Mouse (Mus musculus) heart, embryonic 11.5 days (tissue): ENCODE data around the gene Nsd2. TPM values are rescaled to one million over a fixed set of nuclear protein-coding genes. Genes with fewer than 3 reads are reported as not detected.

Experiments
- ATAC-seq: fragments of 200-750 bp; cut with Nextera tagmentation; replicated peaks from 2 replicates; pipeline ENCODE4 v1.8.0; 2017; ENCODE audit warnings: moderate library complexity; ENCODE audit not compliant: insufficient number of reproducible peaks, low FRiP score, low TSS enrichment
- H3K27ac ChIP-seq: fragments of 300-500 bp; sonication (generic); 2 replicates; pipeline ENCODE4 v1.5.1; 2014; ENCODE audit warnings: mild to moderate bottlenecking, low read depth, low read length
- H3K27me3 ChIP-seq: fragments of 300-500 bp; sonication (generic); 2 replicates; pipeline ENCODE4 v1.6.1; 2014; ENCODE audit warnings: mild to moderate bottlenecking, low read length, mixed read lengths; ENCODE audit not compliant: control insufficient read depth, insufficient read depth
- H3K36me3 ChIP-seq: fragments of 300-500 bp; sonication (generic); 2 replicates; pipeline ENCODE4 v1.6.1; 2014; ENCODE audit warnings: mild to moderate bottlenecking, low read length, moderate library complexity, mixed read lengths; ENCODE audit not compliant: control insufficient read depth, insufficient read depth
- H3K4me1 ChIP-seq: fragments of 300-500 bp; sonication (generic); 2 replicates; pipeline ENCODE4 v1.6.1; 2014; ENCODE audit warnings: low read length; ENCODE audit not compliant: control insufficient read depth, insufficient read depth
- H3K4me2 ChIP-seq: fragments of 300-500 bp; sonication (generic); 2 replicates; pipeline ENCODE4 v1.6.1; 2014; ENCODE audit warnings: mild to moderate bottlenecking, moderate library complexity
- H3K4me3 ChIP-seq: fragments of 300-500 bp; sonication (generic); 2 replicates; pipeline ENCODE4 v1.5.1; 2014; ENCODE audit warnings: low read depth, low read length
- H3K9ac ChIP-seq: fragments of 300-500 bp; sonication (generic); 2 replicates; pipeline ENCODE4 v1.6.1; 2014; ENCODE audit warnings: mild to moderate bottlenecking, low read depth, low read length, moderate library complexity
- H3K9me3 ChIP-seq: fragments of 300-500 bp; sonication (generic); replicated peaks from 2 replicates; pipeline ENCODE4 v1.6.1; 2016; ENCODE audit warnings: low read length; ENCODE audit not compliant: control insufficient read depth
- WGBS: fragments of 180-500 bp; shearing (Covaris S2); extraction: QIAGEN DNeasy Blood & Tissue Kit; methylation state at CpG from one replicate; pipeline ENCODE4 v1.1.7; 2014; ENCODE audit not compliant: insufficient replicate concordance; 5-methylcytosine and 5-hydroxymethylcytosine counted together
- polyA plus RNA-seq: library from polyadenylated mRNA; unstranded; fragments of >200 nt; fragmentation: Nextera tagmentation; extraction: Ambion mirVana; gene quantifications from 2 replicates; pipeline ENCODE4 v1.2.1, GENCODE M21; 2014

The Nsd2 gene
- polyA plus RNA-seq, 1 experiment from 2014 or later: 46.8 TPM

DNA sequence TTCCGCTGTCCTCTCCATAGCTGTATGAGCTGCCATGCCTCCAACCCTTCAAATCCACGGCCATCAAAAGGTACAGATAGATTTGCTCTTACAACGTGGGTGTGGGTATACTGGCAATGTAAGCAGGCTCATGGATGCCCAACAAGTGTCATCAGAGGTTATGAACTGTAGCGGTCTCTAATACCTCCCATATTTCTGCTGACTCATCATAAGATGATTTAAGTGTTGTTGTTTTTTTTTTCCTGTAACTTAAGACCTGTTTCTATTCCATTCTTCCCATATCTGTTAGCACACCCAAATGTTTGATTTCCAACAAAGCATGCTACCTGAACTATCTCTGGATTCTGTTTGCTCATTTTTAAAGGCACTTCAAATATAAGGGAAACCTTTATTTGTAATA lies 60.6 kb downstream of the Nsd2 start:
- no peaks in the 10 kb centered on the region for H3K9me3 ChIP-seq
- H3K4me3 ChIP-seq: no peak overlapping the region
- peaks cover 55% of the 10 kb centered on the region for H3K36me3 ChIP-seq
- H3K4me1 ChIP-seq: no peaks in the 10 kb centered on the region
- no peak overlapping the region for H3K9ac ChIP-seq
- WGBS: 96% methylated on average over 4 of the region's 4 CpGs
- H3K4me2 ChIP-seq: no peak overlapping the region
- no peak overlapping the region for H3K27ac ChIP-seq
- no peaks in the 10 kb centered on the region for H3K27me3 ChIP-seq
- no peak for ATAC-seq

- H3K4me1 ChIP-seq: no peaks in the 10 kb centered on the region
- 91% methylated on average over 6 of the region's 6 CpGs for WGBS
- no peak overlapping the region for H3K27ac ChIP-seq
- H3K4me2 ChIP-seq: no peak overlapping the region
- H3K9me3 ChIP-seq: no peaks in the 10 kb centered on the region
- H3K9ac ChIP-seq: no peak overlapping the region
- ATAC-seq: no peak
- peaks cover 63% of the 10 kb centered on the region for H3K36me3 ChIP-seq
- H3K27me3 ChIP-seq: no peaks in the 10 kb centered on the region
- H3K4me3 ChIP-seq: no peak overlapping the region
These were observed 72.9 kb downstream of the Nsd2 start for GRCm38 (mm10) chr5:33893406-33893805.

DNA sequence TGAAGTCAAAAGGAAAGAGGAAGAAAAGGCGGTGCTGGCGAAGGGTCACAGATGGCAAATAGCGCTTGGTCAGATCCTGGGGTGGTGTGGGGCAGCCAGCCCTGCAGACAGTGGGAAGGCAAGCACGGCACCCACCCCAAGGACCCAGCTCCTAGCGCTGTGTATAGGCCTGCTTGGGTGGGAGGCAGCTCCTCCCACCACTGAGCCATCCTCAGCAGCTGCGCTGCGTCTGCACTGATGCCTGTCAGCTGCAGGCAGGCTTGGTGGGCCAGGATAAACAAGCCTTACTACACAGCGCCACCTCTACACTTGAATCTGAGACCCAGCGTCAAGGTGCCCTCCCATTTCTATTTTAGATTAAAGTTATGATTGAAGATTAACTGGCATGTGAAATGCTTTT lies 74.6 kb downstream of the Nsd2 start:
- Histone ChIP-seq H3K27me3 (no peaks in the 10 kb centered on the region), H3K4me2 (no peak overlapping the region), H3K36me3 (peaks cover 62% of the 10 kb centered on the region), H3K4me1 (no peaks in the 10 kb centered on the region), H3K9ac (no peak overlapping the region), H3K27ac (no peak overlapping the region), H3K9me3 (no peaks in the 10 kb centered on the region), H3K4me3 (no peak overlapping the region)
- WGBS: 85% methylated on average over 9 of the region's 9 CpGs
- ATAC-seq: no peak

- H3K9ac ChIP-seq: no peak overlapping the region
- no peak overlapping the region for H3K27ac ChIP-seq
- no peaks in the 10 kb centered on the region for H3K4me1 ChIP-seq
- ATAC-seq: no peak
- H3K36me3 ChIP-seq: peaks cover 62% of the 10 kb centered on the region
- H3K4me3 ChIP-seq: no peak overlapping the region
- WGBS: 91% methylated on average over 2 of the region's 2 CpGs
- H3K9me3 ChIP-seq: no peaks in the 10 kb centered on the region
- no peak overlapping the region for H3K4me2 ChIP-seq
- H3K27me3 ChIP-seq: no peaks in the 10 kb centered on the region
These were observed 76.6 kb downstream of the Nsd2 start for GRCm38 (mm10) chr5:33897158-33897557.

DNA sequence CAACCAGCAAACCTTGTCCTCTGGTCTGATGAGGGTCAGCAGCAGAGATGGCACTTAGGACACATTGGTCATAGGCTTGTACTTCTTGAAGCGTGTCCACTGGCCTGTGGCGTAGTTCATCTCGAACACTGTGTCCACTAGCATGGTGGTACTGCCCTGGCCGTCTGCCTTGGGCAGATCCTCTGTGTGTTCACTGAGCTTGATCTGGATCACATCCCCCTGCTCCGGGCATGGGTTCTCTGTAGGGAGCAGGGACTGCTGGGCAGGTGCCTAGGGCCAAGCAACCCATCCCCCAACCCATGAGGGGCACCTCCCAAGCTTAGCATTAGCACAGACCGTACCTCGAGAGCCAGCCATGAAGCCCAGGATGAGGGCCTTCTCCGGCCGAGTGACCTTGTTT lies 78.1 kb downstream of the Nsd2 start:
- no peak overlapping the region for H3K27ac ChIP-seq
- H3K36me3 ChIP-seq: peaks cover 56% of the 10 kb centered on the region
- H3K9me3 ChIP-seq: no peaks in the 10 kb centered on the region
- H3K9ac ChIP-seq: no peak overlapping the region
- 94% methylated on average over 9 of the region's 9 CpGs for WGBS
- ATAC-seq: no peak
- H3K27me3 ChIP-seq: no peaks in the 10 kb centered on the region
- H3K4me3 ChIP-seq: no peak overlapping the region
- H3K4me2 ChIP-seq: no peak overlapping the region
- no peaks in the 10 kb centered on the region for H3K4me1 ChIP-seq

GRCm38 (mm10) chr5:33899245-33899644 lies 78.7 kb downstream of the Nsd2 start:
- H3K4me3 ChIP-seq: no peak overlapping the region
- no peak overlapping the region for H3K27ac ChIP-seq
- 88% methylated on average over 3 of the region's 3 CpGs for WGBS
- no peaks in the 10 kb centered on the region for H3K4me1 ChIP-seq
- H3K4me2 ChIP-seq: no peak overlapping the region
- H3K9ac ChIP-seq: no peak overlapping the region
- ATAC-seq: no peak
- no peaks in the 10 kb centered on the region for H3K27me3 ChIP-seq
- no peaks in the 10 kb centered on the region for H3K9me3 ChIP-seq
- peaks cover 50% of the 10 kb centered on the region for H3K36me3 ChIP-seq

DNA sequence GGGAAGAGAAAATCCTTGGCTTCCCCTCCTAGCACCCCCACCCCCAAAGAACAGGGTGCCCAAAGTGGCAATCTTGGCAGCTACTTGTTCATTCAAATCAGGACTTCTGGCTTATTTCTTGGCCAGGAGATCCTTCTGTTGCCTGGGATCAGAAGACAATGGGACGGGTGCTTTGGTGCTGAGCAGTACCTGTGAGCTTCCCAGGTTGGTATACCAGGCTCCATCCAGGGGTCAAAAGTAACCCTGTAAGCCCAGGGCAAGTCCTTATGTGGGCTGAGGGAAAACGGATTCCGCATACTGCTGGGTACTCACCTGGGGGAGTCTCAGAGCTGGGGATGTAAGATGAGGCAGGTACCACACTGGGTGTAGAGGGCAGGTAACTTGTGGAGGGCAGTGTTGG lies 79.6 kb downstream of the Nsd2 start:
- WGBS: 86% methylated on average over 3 of the region's 3 CpGs
- Histone ChIP-seq H3K9me3 (no peaks in the 10 kb centered on the region), H3K36me3 (peaks cover 46% of the 10 kb centered on the region), H3K4me1 (no peaks in the 10 kb centered on the region), H3K4me2 (no peak overlapping the region), H3K27me3 (no peaks in the 10 kb centered on the region), H3K4me3 (no peak overlapping the region), H3K9ac (no peak overlapping the region), H3K27ac (no peak overlapping the region)
- ATAC-seq: no peak

DNA sequence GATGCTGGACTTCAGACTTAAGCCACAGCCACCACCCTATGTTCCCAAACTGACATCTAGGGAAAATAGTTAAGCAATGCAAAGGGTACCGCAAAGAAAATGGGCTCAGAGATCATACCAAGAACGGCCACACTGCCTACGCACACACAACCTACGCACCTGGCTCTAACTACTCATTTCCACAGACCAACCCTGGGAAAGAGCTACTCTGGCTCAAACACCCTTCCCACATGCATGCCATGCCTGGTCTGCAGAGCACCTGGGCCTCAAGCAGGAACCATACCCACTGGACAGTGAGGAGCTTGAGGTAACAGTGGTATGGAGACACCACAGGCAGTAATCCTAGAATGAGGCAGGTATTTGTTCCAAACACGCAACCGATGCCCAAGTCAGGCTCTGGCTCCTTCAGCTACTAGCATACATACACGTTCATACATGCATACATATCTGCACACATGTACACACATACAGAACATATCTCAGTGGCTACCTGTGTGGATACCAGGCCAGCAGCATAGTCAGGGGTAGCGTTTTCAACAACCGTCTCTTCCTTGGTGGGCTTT lies 80.3 kb downstream of the Nsd2 start:
- 93% methylated on average over 9 of the region's 9 CpGs for WGBS
- no peaks in the 10 kb centered on the region for H3K27me3 ChIP-seq

DNA sequence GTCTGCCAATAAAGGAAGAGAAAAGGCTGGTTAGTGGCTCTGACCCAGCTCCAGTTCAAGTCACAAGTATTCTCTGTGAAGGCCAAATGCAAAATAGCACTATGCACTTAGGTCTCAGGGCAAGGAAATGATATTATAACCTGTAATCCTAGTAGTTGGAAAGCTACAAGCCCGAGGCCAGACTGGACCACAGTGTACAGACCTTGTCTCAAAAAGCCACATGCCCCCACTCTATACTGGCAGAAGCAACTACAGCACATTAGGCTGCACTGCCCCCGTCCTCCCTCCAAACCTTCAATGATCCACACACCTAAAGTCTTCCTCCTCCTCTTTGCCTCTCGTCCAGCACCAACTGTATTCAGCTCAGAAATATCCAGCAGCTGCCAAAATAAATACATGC lies 80.8 kb downstream of the Nsd2 start:
- no peak overlapping the region for H3K9ac ChIP-seq
- no peak overlapping the region for H3K4me2 ChIP-seq
- H3K27ac ChIP-seq: no peak overlapping the region
- H3K4me3 ChIP-seq: no peak overlapping the region
- ATAC-seq: no peak
- H3K9me3 ChIP-seq: no peaks in the 10 kb centered on the region
- WGBS: 85% methylated on average over 3 of the region's 3 CpGs
- peaks cover 40% of the 10 kb centered on the region for H3K36me3 ChIP-seq
- H3K27me3 ChIP-seq: no peaks in the 10 kb centered on the region
- no peaks in the 10 kb centered on the region for H3K4me1 ChIP-seq

More for the DNA sequence above, 80.3 kb downstream of the Nsd2 start:
- Histone ChIP-seq H3K4me1 (no peaks in the 10 kb centered on the region), H3K36me3 (peaks cover 40% of the 10 kb centered on the region), H3K4me3 (no peak overlapping the region), H3K9ac (no peak overlapping the region), H3K4me2 (no peak overlapping the region), H3K9me3 (no peaks in the 10 kb centered on the region), H3K27ac (no peak overlapping the region)
- ATAC-seq: no peak
